Mouse (Mus musculus) limb, embryonic 13.5 days (tissue): ENCODE data around the gene Cdc42ep3. TPM values are rescaled to one million over a fixed set of nuclear protein-coding genes. Genes with fewer than 3 reads are reported as not detected.

Source experiments
- ATAC-seq: fragments of 200-750 bp; cut with Nextera tagmentation; 2 replicates; pipeline ENCODE4 v1.8.0; 2017; ENCODE audit warnings: low read depth, moderate number of reproducible peaks, moderate TSS enrichment; ENCODE audit not compliant: low FRiP score
- H3K27ac ChIP-seq: fragments of 300-500 bp; sonication (generic); 2 replicates; pipeline ENCODE4 v1.5.1; 2015; ENCODE audit warnings: inconsistent platforms, mild to moderate bottlenecking, moderate library complexity
- H3K27me3 ChIP-seq: fragments of 300-500 bp; sonication (generic); 2 replicates; pipeline ENCODE4 v1.6.1; 2015; ENCODE audit warnings: mild to moderate bottlenecking, inconsistent platforms
- H3K36me3 ChIP-seq: fragments of 300-500 bp; sonication (generic); 2 replicates; pipeline ENCODE4 v1.6.1; 2015; ENCODE audit warnings: inconsistent platforms, mild to moderate bottlenecking, moderate library complexity
- H3K4me1 ChIP-seq: fragments of 300-500 bp; sonication (generic); 2 replicates; pipeline ENCODE4 v1.6.1; 2015; ENCODE audit warnings: inconsistent platforms
- H3K4me2 ChIP-seq: fragments of 300-500 bp; sonication (generic); replicated peaks from 2 replicates; pipeline ENCODE4 v1.6.1; 2015; ENCODE audit warnings: inconsistent platforms, mild to moderate bottlenecking, moderate library complexity
- H3K4me3 ChIP-seq: fragments of 300-500 bp; sonication (generic); 2 replicates; pipeline ENCODE4 v1.5.1; 2015; ENCODE audit warnings: moderate library complexity, mild to moderate bottlenecking, inconsistent platforms
- H3K9ac ChIP-seq: fragments of 300-500 bp; sonication (generic); 2 replicates; pipeline ENCODE4 v1.6.1; 2015; ENCODE audit warnings: mild to moderate bottlenecking, inconsistent platforms
- H3K9me3 ChIP-seq: fragments of 300-500 bp; sonication (generic); 2 replicates; pipeline ENCODE4 v1.6.1; 2016; ENCODE audit warnings: inconsistent platforms
- WGBS: fragments of 180-500 bp; shearing (Covaris S2); methylation state at CpG from one replicate; pipeline ENCODE4 v1.1.7; 2015; 5-methylcytosine and 5-hydroxymethylcytosine counted together
- polyA plus RNA-seq: library from polyadenylated mRNA; unstranded; fragments of >200 nt; fragmentation: Nextera tagmentation; extraction: Ambion mirVana; gene quantifications from 2 replicates; pipeline ENCODE4 v1.2.1, GENCODE M21; 2015

Cdc42ep3 gene
- polyA plus RNA-seq, 1 experiment from 2014 or later: 72.3 TPM

DNA sequence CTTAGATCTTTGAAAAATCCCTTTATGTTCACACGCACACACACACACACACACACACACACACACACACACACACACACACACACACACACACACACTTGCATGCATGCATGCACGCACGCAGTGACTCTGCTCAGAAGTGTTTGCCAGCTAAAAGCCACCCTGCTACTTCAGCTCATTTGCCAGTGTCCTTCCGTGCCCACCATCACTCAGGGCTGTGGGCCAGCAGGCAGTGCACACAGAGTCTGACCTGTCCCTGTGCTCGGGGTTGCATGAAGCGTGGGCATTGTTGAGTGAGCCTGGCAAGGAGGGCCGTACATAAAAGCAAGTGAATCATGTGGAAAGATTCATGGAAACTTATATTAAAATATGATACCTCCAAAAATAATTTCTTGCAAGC is 49.2 kb downstream of the Cdc42ep3 start:
- no peak; the same call in 1 of the 2 replicates for ATAC-seq
- Histone ChIP-seq H3K36me3 (no peaks in the 10 kb centered on the region), H3K4me3 (no peak overlapping the region), H3K4me2 (no peak overlapping the region), H3K9me3 (no peaks in the 10 kb centered on the region), H3K27ac (peak overlapping the region; percentile 76), H3K4me1 (peaks cover 4% of the 10 kb centered on the region), H3K9ac (no peak overlapping the region), H3K27me3 (no peaks in the 10 kb centered on the region)
- WGBS: 74% methylated on average over 7 of the region's 7 CpGs

DNA sequence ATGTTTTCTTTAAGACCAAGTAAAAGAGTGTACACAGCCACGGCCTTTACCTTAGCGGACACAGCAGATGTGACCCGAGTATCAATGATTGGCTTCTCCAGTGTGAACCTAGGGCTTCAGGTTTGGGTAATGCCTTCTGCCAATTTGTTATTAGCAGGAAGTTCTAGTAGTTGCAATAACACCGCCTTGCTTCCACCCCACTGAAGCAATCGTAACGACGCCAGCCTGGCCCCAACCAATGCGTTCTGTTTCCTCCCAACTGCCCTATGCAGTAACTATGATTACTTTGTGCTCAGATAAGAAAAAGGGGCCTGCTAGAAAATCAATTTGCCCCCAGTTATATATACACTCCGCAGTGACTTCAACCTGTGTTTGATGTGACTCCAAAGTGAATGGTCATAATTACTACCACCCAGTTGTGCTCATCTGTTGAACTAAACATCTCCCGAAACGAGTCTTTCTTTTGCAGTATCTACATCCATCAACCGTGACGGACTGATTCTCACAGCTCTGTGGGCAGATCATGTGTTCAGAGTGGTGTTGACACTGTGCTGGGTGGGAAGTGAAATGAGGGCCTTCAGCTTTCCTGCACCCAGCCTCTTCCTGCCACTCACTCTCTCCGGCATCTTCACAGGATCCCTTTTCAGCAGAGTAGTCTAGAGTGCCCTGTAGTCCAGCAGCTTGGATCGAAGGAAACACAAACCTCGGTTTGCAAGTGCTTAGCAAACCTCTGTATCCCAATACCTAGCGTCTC is 51.0 kb downstream of the Cdc42ep3 start:
- no peak overlapping the region for H3K4me3 ChIP-seq
- 86% methylated on average over 17 of the region's 17 CpGs for WGBS
- H3K4me1 ChIP-seq: peaks cover 4% of the 10 kb centered on the region
- no peaks in the 10 kb centered on the region for H3K27me3 ChIP-seq
- no peak for ATAC-seq
- no peak overlapping the region for H3K9ac ChIP-seq
- H3K4me2 ChIP-seq: no peak overlapping the region
- H3K27ac ChIP-seq: no peak overlapping the region
- H3K36me3 ChIP-seq: no peaks in the 10 kb centered on the region
- no peaks in the 10 kb centered on the region for H3K9me3 ChIP-seq

DNA sequence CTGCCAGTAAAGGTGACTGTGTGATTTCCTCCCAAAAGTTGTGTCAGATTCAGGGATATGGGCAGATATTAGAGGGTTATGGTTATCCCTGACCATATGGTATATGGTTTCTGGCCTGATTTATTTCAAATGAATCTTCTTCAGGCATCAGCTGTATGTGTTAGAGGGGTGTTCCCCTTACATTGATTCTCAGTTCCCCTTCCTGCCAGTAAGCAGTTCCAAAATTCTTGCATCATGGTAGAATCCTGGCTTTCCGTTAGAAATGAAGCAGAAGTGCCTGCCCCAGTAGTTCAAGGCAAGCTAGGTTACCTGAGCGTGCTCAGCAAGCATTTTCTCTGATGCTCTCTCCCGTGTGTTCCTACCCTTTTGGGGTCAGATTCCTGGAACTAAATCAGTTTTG is 51.7 kb downstream of the Cdc42ep3 start:
- Histone ChIP-seq H3K4me1 (peaks cover 4% of the 10 kb centered on the region), H3K9ac (no peak overlapping the region), H3K27ac (no peak overlapping the region), H3K27me3 (no peaks in the 10 kb centered on the region), H3K4me3 (no peak overlapping the region), H3K9me3 (no peaks in the 10 kb centered on the region), H3K36me3 (no peaks in the 10 kb centered on the region), H3K4me2 (no peak overlapping the region)
- ATAC-seq: no peak
- 83% methylated on average over 3 of the region's 3 CpGs for WGBS

DNA sequence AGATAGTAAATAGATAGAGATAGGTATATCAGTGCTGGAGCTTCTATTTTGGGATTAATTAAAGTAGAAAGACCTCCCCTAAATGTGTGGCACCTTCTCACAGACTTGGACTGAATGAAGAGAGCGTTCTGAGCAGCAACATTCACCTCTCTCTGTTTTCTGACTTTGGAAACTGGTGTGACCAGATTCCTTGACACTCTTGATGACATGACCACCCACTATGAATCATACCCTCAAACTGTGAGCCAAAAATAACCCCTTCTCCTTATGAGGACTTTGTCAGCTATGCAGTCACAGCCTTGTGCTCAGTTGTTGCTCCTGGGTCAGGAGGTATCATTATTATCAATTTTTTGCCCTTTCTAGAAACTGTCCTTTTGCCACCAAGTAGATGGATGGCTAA is 55.0 kb downstream of the Cdc42ep3 start:
- no peaks in the 10 kb centered on the region for H3K36me3 ChIP-seq
- peaks cover 18% of the 10 kb centered on the region for H3K4me1 ChIP-seq
- ATAC-seq: no peak
- H3K27ac ChIP-seq: no peak overlapping the region
- WGBS: 81% methylated on average over 1 of the region's 1 CpGs
- no peak overlapping the region for H3K4me2 ChIP-seq
- H3K9ac ChIP-seq: no peak overlapping the region
- no peak overlapping the region for H3K4me3 ChIP-seq
- H3K27me3 ChIP-seq: no peaks in the 10 kb centered on the region
- H3K9me3 ChIP-seq: no peaks in the 10 kb centered on the region

DNA sequence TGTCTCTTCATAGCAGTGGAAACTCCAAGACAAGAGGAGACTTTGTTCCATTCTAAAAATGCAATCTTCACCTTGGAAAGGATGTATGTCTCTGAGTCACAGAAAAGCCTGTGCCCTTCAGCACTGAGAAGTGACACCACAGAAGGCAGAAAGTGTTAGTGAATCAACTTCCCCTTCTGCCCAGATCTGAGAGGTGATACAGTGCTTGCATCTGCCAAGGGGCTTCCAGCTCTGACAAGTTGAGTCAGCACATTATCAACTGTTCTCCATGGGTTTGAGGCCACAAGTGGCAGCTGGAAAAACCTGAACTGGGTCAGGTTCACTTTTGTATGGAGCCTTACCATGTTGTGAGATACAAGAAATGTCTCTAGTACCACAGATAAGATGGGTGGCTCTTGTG is 55.9 kb downstream of the Cdc42ep3 start:
- Histone ChIP-seq H3K4me2 (no peak overlapping the region), H3K4me3 (no peak overlapping the region), H3K27me3 (no peaks in the 10 kb centered on the region)

DNA sequence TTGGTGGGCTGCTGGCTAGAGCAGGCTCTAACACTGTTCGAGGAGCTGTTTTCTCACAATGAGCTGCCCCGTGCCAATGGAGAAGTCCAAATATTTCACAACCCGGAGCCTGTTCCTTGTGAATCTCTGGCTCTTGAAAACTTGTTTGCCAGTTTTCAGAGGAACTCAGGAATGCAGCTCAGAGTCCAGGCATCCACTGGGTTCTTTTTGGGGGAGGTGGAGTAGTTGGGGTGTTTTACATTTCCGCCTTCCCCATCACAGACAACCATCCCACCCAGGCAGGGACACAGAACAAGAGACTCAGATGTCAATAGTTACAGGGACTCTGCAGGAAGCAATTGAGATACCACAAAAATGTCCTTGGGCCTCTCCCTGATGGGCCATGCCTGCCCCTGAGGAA is 59.0 kb downstream of the Cdc42ep3 start:
- 54% methylated on average over 4 of the region's 4 CpGs for WGBS
- no peaks in the 10 kb centered on the region for H3K36me3 ChIP-seq
- no peak overlapping the region for H3K4me2 ChIP-seq
- no peak overlapping the region for H3K9ac ChIP-seq
- H3K4me3 ChIP-seq: no peak overlapping the region
- H3K4me1 ChIP-seq: peaks cover 17% of the 10 kb centered on the region
- ATAC-seq: no peak
- no peaks in the 10 kb centered on the region for H3K27me3 ChIP-seq
- peak overlapping the region; percentile 48 for H3K27ac ChIP-seq
- H3K9me3 ChIP-seq: no peaks in the 10 kb centered on the region

More for the DNA sequence above, 55.9 kb downstream of the Cdc42ep3 start:
- no peaks in the 10 kb centered on the region for H3K36me3 ChIP-seq
- peaks cover 17% of the 10 kb centered on the region for H3K4me1 ChIP-seq
- no peak for ATAC-seq
- H3K9me3 ChIP-seq: no peaks in the 10 kb centered on the region
- H3K9ac ChIP-seq: no peak overlapping the region
- H3K27ac ChIP-seq: no peak overlapping the region

DNA sequence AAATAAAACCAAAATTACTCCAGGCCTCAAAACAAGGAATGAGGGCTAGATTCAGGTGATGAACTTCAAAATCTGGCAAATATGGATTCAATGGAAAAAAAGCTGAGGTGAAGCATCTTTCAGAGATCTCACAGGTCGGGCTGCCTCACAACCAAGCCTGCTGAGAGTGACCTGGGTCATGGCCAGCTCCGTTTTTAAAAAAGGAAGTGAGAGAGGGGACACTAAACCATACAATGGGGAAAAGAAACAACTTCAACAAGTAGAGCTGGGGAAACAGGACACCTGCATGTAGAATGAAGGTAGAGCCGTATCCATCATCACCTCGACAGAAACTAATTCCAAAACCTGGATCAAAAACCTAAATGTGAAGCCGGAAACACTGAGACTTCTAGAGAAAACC is 63.2 kb downstream of the Cdc42ep3 start:
- ATAC-seq: no peak

DNA sequence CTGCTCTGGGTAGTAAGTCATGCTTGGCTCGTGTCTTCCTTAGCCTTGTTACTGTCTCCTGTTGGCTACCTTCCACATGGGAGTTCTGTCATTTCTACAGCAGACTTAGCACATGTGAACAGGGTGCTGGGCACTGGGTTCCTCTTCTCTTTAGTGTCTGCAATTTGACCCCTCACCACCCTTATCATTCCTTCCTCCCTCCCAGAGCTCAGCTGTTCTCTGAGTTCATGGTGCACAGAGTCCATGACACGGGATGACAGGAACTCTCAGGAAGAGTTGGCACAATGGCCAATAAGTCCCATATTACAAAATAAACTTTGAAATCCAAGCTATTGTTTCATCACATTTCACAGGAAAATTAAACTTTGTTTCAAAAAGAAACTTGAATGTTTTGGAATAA is 64.2 kb downstream of the Cdc42ep3 start:
- Histone ChIP-seq H3K9ac (no peak overlapping the region), H3K4me3 (no peak overlapping the region), H3K36me3 (no peaks in the 10 kb centered on the region), H3K4me2 (no peak overlapping the region), H3K9me3 (no peaks in the 10 kb centered on the region), H3K27me3 (no peaks in the 10 kb centered on the region), H3K27ac (no peak overlapping the region), H3K4me1 (peaks cover 23% of the 10 kb centered on the region)
- no peak for ATAC-seq
- WGBS: 81% methylated on average over 2 of the region's 2 CpGs

More for the DNA sequence above, 63.2 kb downstream of the Cdc42ep3 start:
- WGBS: 80% methylated on average over 5 of the region's 5 CpGs
- H3K27me3 ChIP-seq: no peaks in the 10 kb centered on the region
- H3K9ac ChIP-seq: no peak overlapping the region
- H3K4me2 ChIP-seq: no peak overlapping the region
- peaks cover 31% of the 10 kb centered on the region for H3K4me1 ChIP-seq
- no peak overlapping the region for H3K27ac ChIP-seq
- H3K9me3 ChIP-seq: no peaks in the 10 kb centered on the region
- no peaks in the 10 kb centered on the region for H3K36me3 ChIP-seq
- H3K4me3 ChIP-seq: no peak overlapping the region

DNA sequence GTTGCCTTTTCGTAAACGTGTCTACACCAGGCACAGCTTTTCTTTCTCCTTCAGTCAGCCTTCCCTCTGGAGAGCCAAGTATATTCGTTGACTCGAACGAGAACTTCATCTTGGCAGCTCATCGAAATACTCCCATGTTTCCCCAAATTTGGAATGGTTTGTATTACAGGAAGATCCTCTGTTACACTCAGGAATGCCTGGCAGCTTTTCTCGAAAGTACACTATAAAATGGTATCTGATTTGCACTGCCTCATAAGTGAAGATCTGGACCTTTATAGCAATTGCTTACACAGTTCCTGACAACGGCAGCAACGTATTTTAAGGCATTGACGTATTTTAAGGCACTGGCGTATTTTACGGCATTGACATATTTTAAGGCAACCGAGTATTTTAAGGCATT is 67.6 kb downstream of the Cdc42ep3 start:
- H3K27ac ChIP-seq: no peak overlapping the region
- no peaks in the 10 kb centered on the region for H3K27me3 ChIP-seq
- 0 out of 2 replicates have a peak overlapping the region, but pooled peaks have one; percentile 2 for H3K4me2 ChIP-seq
- H3K9ac ChIP-seq: no peak overlapping the region
- ATAC-seq: peak; percentile 59
- 47% methylated on average over 13 of the region's 13 CpGs for WGBS
- no peaks in the 10 kb centered on the region for H3K36me3 ChIP-seq
- H3K4me1 ChIP-seq: peaks cover 18% of the 10 kb centered on the region
- H3K4me3 ChIP-seq: no peak overlapping the region
- H3K9me3 ChIP-seq: no peaks in the 10 kb centered on the region

DNA sequence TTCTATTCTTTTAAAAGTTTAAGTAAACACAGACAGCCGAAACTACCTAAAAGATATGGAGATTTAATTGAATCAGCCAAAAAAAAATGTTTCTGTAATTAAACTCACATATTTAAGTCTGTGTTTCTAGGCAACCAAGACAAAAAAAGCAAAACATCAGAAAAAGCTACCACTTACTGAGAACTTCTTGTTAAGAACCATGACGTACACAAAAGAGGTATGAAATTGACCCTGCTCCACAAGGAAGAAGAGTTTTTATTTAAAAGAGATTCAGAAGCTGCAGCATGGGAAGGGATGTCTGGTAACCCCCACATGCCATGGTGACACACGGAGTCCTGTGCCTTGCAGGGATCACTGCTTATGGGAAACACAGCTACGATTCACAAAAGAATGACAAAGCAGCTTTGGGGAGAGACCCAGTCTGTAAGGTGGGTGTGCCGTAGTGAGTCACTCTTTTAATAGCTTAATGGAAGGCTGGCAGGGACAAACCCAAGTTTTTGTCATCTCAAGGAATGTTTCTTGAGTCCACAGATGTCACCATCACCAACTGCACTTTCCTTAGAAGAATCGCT is 69.8 kb downstream of the Cdc42ep3 start:
- H3K9ac ChIP-seq: no peak overlapping the region
- H3K4me1 ChIP-seq: peaks cover 28% of the 10 kb centered on the region
- no peaks in the 10 kb centered on the region for H3K27me3 ChIP-seq
- H3K4me2 ChIP-seq: no peak overlapping the region
- no peak overlapping the region for H3K27ac ChIP-seq
- no peaks in the 10 kb centered on the region for H3K9me3 ChIP-seq
- no peaks in the 10 kb centered on the region for H3K36me3 ChIP-seq
- no peak overlapping the region for H3K4me3 ChIP-seq
- ATAC-seq: no peak
- WGBS: 65% methylated on average over 6 of the region's 6 CpGs
